Mouse (Mus musculus) adipocyte (in vitro differentiated cells): Measurements from ENCODE around the gene Stk26.

ENCODE experiments used
- DNase-seq: peaks from one replicate; pipeline ENCODE4 v3.0.0-alpha.2; 2016; ENCODE audit warnings: low spot score

The Stk26 gene

DNA sequence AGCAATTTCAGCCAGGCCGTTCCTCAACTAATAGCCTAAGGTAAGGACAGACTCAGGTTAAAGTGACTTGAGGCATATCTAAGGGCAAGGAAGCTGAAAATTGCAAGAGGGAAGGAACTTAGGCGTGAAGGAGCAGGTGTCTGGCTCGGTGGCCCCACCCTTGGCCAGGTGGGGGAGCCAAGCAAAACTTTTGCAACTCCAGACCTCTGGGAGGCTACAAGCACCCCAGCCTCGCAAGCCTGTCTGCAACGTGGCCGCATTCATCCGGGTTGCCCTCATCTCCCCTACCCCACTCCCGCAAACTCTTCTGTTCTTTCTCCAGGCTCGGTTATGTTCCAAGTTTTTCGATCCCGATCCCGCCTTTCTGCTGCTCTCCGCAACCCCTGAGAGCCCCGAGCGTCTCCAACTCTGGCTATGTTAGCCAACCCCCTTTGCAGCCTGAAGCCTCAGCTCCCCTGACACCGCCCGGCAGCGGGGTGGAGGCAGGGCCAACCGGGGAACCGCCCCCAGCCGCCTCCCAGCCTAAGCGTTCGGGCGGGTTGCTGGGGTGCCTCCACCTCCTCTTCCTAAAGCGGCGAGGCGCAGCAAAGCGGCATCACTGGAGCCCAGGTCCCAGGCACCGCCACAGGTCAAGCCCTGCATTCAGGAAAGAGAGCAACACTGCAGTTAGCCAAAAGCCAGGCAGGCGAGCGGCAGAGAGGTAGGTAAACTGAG, at the start of gene Stk26:
Gene Stk26 (plus strand): TSS at position 201 of the 714 bp plus-strand sequence.
- no peak for DNase-seq

DNA sequence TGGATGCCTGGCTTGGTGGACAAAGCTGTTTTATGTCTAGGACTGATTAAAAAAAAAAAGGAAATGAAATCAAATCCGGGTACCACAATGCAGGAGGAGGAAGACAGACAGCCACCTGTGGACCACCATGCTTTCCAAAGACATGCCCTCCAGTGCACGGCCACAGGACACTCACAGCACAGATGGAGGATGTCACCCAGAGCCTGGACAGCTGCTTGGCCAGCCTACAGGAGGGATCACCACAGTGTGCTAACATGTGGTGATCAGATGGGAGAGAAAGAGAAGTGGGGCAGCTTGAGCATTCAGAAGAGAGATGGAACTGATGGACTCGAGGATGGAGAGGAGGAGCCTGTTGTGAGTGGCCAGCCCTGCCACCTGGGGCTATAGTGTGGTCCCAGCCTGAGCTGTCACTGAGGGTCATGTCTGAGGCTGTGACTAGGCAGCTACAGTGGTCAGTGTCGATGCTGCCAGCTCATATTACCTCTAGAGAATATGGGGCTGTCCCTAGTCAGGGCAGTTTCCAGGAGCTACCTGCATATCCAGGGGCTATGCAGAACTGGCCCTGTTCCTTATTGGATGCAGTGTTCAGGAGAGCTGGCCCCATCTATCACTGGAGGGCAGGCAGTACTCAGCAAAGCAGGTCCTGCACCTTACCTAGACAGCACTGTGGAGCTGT, 47.7 kb upstream of the Stk26 start:
- no peak for DNase-seq

DNA sequence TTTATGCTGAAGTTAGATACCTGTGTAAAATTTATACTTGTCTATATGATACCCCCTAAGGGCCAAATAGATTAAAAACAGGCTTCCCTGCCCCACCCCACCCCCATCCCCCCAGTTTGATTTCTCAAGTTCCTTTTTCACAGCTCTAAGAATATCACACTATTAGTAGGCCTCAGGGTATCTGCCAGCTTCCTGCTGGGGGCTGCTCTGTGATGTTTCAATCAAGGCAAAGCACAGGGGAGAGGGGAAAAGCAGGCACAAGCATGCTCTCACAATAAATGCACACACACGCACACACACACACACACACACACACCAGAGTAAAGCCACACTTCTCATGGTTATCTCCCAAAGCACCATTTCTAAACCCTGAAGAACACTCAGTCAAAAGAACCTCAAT, 43.0 kb upstream of the Stk26 start:
- no peak for DNase-seq

DNA sequence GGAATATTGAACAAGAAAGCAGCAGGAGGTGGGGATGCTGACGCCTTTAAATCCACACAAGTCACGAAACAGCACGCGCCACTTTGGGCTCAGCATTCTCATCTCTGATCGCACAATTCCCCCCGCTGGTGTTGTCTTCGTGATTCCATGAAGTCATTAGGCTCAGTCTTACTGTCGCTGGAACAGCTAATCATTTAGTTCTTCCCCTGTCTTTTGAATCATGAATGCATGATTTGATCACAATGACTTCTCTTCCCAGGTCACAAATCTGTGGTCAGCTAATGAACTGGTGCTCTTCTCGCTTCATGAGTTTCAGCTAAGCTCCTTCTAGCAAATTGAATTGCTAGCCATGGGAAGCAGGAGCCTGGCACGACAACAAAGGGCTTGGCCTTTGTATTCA, 42.3 kb upstream of the Stk26 start:
- DNase-seq, result no peak

DNA sequence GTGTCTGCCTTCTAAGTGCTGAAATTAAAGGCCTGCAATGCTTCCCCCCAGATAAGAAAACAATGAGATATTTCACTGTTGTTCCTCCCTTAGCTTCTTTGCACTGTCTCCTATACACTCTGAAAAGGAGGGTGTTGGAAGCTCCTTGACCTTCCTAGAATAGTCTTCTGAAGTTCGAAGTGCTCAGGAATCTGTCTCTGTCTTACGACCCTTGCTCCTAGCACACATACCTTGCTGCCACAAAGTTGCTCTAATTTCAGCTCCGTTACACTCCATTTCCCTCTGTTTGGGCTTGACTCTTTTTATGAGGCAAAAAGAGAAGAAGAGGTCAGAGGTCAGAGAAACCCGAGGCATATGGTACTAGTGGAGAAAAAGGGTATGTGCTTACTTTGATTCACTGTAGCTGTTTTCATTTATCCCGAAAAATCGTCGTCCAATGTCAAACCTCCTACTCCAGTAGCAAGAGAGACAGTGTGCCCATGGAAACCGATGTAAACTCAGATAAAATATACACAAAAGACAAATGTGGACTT, 41.1 kb upstream of the Stk26 start:
- DNase-seq, result no peak

DNA sequence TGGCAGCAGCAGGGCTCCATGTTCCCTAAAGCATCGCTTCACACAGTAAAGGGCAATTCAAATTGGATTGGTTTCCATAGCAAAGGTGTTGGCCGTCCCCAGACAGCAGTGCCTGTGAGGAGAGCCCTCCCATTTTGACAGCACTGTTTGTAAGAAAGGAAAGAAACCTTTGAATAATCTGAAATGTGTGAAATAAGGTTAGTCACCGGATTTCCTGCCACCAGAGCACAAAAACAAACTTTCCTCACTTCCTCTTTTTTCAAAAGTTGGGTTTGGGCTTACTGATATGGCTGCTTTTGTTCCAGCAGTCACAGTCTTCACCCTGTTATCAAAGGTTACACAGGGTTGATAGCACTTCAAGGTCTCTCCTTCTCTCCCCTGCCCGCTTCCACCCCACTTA, 35.2 kb upstream of the Stk26 start:
- no peak for DNase-seq

DNA sequence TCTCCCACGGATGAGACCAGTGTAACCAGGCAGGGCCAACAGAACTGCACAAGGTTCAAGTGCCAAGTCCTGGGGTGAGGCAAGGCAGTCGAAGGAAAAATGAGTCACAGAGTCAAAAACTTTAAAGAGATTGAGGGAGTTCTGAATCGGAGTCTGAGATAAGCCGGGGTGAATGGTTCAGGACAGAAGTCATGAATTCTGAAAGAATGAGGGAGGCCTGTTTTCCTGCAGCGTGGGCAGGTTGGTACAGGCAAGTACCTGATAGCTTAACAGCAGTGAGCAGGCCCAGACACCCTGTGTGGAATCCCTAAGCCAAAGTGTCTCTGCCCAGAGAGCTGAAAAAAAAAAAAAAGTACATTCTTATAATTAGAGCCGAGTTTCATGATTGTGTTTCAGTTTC, 17.0 kb upstream of the Stk26 start:
- DNase-seq, result no peak

DNA sequence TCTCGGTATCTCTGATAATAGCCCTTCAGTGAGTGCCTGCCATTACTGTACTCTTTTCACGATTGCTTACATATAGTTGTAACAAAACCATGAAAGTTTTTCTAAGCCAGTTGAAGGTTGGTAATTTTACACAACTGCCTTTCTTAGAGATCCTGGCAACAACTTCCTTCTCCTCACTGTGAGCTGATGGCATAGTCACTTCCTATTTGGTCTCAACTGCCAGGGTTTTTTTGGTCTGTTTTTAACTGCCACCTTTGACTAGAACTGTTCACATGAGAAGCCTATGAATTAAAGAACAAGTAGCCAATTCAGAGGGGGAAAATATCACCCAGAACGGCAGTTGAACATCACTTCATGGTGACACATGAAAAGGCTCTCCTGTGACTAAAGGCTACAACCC, 5.3 kb upstream of the Stk26 start:
- DNase-seq, result no peak

DNA sequence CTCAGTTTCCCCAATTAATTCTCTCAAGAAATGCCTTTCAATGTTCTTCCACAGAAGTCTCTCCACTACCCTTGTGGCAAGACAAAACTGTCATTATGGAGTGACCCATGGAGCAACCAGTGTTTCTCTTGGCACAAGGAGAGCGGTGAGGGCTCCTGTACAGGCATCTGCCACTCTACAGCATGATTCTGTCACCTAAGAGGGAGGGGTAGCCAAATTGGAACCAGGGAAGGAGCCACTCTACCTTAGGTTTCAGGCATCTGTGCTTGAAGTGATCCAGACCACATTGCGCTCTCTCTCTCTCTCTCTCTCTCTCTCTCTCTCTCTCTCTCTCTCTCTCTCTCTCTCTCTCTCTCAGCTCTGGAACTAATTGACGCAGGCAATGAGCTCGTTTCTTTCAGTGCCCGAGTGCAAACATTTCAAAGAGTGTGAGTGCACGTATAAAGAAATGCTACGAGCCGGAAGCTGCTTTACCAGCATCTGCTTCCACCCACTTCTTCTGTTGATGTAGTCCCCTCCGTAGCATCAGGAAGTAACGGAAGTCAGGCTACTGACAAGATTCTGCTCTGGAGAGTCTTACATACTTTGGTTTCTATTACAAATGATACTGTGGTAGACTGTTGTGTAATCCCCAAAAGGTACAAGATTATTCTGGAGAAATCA, 4.7 kb upstream of the Stk26 start:
- DNase-seq, result no peak

DNA sequence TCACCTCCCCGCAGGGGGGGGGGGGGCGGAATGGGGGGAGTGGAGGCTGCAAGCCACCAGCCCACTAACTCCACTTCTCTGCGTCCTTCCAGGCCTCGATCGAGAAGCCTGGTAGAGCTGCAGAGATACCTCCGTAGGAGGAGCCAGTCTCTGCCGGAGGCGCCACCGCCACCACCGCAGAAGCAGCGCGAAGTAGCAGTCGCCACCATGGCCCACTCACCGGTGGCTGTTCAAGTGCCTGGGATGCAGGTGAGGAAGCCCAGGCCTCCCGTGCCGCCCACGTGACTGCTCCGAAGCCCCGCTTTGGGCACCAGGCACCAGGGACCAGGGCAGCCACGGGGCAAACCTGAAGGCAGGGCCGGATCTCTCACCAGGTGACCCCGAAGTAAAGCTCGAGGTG, 740 bp downstream of the Stk26 start:
- no peak for DNase-seq

DNA sequence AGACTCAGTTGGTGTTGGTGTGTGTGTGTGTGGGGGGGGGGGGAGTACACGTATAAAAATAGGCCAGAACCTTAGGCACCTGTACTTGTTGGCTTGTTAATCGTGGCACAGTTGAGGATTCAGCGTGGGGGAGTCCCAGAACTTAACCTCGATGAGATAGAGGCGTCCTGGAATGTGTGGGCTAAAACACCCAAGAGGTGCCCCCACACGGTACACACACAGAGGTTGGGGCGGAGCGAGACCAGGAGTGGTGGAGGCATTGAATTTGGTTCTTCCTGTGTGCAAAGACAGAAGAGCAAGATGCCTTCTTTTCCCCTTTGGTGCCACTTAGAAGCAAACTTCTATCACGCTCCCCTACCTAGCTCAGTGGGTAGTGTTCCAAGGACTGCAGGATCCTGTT, 1.2 kb downstream of the Stk26 start:
- DNase-seq, result no peak

DNA sequence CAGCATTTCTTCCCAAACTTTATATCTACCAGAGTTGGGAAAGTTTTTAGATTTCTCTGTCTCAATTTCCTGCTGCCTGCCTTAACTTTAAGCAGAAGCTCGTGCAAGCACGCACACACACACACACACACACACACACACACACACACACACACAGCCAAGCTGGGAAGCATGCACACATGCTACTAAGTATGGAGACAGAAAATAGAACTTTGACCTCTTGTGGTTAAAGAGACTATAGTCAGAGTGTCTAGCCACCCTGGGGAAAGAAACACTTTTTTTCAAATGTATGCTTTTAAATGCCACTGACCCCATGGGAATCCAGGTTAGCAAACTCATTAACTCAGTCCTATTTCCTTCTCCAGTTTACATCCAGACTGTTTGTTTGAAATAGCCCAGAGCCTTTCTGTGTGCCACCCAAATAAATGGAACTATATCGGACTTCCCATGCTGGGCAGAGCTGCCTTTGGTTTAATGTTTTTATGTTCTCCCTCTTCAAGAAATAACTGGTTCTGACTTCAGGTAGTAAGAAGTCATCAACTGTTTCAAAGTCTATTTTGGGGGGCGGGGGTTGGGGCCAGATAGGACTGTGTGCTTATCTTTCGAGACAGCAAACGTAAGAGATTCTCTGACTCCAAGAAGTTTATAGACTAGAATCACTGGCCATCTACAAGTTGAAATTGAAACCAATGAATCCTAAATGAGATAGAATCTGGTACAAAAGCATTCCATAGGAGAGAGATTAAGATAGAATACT, 9.8 kb downstream of the Stk26 start:
- no peak for DNase-seq

DNA sequence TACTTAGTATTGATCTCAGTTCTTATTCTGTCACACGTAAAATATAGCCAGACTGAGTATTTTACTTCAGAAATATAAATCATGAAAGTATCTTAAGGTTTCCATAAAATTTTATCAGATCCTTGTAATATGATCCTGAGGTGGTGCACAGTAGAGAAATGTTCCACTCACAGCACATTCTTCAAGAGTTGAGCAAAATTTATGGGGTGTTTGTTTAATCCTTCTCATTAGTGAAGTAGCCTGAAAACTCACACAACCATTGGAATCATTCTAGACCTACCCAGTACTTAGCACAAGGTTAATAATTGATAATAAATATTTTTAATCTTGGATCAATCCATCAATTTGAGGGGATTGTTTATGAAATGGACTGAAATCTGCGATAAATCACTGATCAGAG, 22.9 kb downstream of the Stk26 start:
- no peak for DNase-seq

DNA sequence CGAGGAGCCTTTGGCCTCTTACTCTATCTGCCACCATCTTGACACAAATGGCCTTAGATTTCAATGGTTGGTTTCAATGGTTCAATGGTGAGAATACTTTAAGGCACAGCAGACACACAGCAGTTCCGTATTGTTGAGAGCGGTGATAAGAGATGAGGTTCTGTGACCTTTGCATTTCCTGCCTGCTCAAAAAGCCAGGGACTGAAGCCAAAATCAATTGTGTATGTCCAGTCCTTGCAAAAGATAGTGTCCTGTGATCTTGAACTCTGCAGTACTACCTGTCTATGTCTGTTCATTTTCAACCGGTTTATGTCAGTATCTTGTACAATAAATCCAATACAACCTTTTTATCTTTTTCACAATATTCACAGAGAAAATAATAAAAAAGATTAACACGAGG, 23.9 kb downstream of the Stk26 start:
- DNase-seq, result no peak

DNA sequence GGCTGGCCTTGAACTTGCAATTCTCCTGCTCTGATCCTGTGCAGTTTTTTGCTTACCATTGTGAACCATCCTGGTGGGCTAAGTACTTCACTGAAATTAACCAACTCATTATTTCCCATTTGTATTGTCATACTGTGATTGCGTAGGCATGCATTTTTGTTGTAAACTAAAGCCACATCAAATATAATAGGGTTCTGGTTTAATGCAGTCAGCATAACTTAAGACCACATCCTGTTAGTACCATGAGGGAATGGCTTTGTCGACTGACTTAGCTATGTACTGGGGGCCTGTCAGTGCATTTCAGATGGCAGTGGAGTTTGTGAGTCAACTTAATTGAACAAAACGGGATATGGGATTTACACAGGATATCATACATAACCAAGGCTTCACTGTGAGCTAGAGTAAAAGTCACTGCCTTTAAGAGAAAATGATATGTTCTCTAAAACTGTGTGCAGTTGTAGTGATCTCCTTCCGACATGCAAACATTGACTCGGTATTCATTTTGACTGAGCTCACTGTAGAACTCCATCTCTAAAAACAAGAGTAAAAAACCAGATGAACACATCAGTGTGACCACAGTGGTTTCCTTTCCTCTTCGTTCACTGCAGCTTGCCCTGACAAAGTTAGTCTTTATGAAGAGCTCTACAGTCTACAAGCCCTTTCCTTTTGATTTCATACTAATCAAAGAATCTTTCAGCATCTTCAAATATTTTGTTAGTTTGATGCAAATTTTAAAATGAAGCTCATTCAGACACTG, 33.6 kb downstream of the Stk26 start:
- no peak for DNase-seq

DNA sequence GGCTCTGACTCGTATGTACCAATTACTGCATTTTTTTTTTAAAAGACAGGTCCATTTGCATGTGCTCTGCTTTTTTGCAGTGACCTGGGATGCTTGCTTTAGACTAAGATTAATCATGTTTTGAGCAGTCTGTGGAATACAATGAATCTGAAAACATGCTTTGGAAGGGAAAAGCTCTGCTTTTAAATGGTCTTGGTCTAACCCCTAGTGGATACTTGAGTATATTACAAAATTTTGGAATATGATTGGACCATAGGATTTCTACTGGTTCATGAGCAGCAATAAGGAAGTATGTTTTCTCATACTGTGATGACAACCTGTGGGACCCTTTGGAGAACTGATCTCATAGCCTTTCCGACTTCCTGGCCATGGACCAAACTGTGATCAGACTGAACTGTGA, 47.2 kb downstream of the Stk26 start:
- DNase-seq, result no peak

DNA sequence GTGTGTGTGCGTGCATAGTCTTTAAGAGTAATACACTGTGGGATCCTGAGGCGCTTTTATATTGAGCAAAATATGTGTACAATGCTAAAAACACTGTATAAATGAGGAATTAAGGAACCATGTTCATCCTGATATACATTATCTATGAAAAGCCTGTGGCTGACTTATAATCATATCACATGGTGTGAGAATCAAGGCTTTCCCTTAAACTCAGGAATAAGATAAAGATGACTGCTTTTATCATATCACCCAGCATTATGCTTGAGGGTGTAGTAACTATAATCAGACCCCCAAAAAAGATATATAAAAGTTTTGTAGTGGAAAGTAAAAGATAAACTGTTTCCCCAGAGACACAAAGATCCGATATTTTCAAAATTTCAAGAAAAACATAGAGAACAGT, 62.6 kb downstream of the Stk26 start:
- DNase-seq, result no peak

DNA sequence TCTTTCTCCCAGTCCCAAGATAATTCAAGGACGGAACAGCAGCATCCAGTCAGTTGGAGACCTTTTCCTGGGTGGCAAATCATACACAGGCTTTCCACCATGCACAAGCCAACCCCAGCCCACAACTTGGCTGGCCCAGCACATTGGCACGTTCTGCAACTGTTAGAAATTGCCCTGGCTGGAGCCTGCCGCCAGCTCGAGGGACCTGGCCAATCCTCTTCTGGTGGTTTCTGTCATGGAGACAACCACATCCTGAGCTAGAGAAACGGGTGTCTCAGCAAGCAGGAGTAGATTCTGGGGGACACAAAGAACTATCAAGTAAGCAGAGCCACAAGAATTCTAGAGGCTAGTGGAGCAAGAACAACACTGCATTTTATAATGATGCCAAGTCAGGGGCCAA, 69.1 kb downstream of the Stk26 start:
- no peak for DNase-seq

DNA sequence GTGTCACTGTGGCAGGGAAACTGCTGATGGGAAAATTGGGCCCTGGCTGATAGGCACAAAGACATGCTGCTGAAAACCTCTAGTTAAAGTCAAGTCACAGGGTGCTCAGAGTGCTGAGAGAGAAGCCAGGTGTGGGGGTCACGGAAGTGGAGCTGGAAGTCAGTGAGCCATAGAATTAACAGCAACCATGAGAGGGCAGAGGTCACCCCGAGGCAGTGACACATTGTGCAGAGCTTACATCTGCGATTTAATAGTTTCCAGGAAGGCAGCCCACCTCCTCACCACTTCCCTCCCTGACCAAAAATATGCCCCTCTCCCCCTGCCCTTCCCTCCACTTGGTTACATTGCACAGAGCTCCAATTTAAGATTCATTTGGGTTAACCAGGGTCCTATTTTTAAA, 76.5 kb downstream of the Stk26 start:
- DNase-seq, result no peak

DNA sequence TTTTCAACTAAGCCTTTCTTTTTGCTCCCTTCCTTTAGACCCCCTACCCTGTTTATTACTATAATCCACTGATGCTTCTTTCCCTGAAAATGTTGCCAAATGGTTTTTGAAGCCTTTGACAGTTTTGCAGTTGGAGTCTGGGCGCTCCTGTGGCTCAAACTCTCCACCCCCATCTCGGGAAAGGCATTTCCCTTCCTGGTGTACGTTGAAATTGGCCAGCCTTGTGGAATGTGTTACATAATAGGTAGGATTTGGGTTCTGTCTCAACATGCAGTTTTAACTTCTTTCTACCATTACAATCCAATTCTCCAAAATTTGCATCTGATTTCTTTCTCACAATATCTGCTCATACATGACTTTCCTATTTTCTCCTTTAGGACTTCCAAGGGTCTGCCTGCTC, 77.9 kb downstream of the Stk26 start:
- DNase-seq, result no peak

DNA sequence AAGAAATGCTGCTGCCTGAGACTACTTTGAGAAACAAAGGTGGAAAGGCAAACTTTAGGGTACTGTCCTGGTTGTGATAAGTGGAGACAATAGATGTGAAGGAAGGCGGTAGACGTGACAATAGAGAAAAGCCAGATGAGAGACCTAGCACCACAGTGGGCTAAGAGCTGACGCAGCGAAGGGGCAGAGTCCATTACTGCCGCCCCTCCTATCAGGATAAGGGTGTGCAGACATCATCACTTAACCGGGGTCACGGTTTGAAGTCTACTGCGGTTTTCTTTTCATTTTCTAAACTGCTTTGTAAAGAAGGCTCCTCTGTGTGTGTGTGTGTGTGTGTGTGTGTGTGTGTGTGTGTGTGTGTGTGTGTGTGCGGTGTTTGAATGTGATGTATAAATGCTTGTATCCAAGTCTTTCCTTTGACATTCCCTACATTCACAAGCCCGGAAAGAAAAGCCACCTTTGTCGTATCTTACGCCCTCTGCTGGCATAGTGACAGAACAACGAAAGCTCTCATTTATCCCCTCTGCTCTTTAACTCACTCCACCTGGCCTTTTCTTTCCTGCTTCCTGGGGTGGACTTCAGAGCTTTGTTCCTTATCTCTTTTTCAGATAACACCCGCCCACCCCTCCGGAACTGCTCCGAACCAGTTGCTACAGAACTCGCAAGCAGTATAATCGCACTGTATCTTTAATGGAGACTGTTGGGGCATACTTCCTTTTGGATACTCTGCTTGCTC, 84.0 kb downstream of the Stk26 start:
- no peak for DNase-seq
